Mouse (Mus musculus) heart, embryonic 11.5 days (tissue): ENCODE results near the gene Pdrg1. TPM values are rescaled to one million over a fixed set of nuclear protein-coding genes. Genes with fewer than 3 reads are reported as not detected.

Experiments
- ATAC-seq: fragments of 200-750 bp; cut with Nextera tagmentation; replicated peaks from 2 replicates; pipeline ENCODE4 v1.8.0; 2017; ENCODE audit warnings: moderate library complexity; ENCODE audit not compliant: insufficient number of reproducible peaks, low FRiP score, low TSS enrichment
- H3K27ac ChIP-seq: fragments of 300-500 bp; sonication (generic); 2 replicates; pipeline ENCODE4 v1.5.1; 2014; ENCODE audit warnings: mild to moderate bottlenecking, low read depth, low read length
- H3K27me3 ChIP-seq: fragments of 300-500 bp; sonication (generic); 2 replicates; pipeline ENCODE4 v1.6.1; 2014; ENCODE audit warnings: mild to moderate bottlenecking, low read length, mixed read lengths; ENCODE audit not compliant: control insufficient read depth, insufficient read depth
- H3K36me3 ChIP-seq: fragments of 300-500 bp; sonication (generic); 2 replicates; pipeline ENCODE4 v1.6.1; 2014; ENCODE audit warnings: mild to moderate bottlenecking, low read length, moderate library complexity, mixed read lengths; ENCODE audit not compliant: control insufficient read depth, insufficient read depth
- H3K4me1 ChIP-seq: fragments of 300-500 bp; sonication (generic); 2 replicates; pipeline ENCODE4 v1.6.1; 2014; ENCODE audit warnings: low read length; ENCODE audit not compliant: control insufficient read depth, insufficient read depth
- H3K4me2 ChIP-seq: fragments of 300-500 bp; sonication (generic); 2 replicates; pipeline ENCODE4 v1.6.1; 2014; ENCODE audit warnings: mild to moderate bottlenecking, moderate library complexity
- H3K4me3 ChIP-seq: fragments of 300-500 bp; sonication (generic); 2 replicates; pipeline ENCODE4 v1.5.1; 2014; ENCODE audit warnings: low read depth, low read length
- H3K9ac ChIP-seq: fragments of 300-500 bp; sonication (generic); 2 replicates; pipeline ENCODE4 v1.6.1; 2014; ENCODE audit warnings: mild to moderate bottlenecking, low read depth, low read length, moderate library complexity
- H3K9me3 ChIP-seq: fragments of 300-500 bp; sonication (generic); replicated peaks from 2 replicates; pipeline ENCODE4 v1.6.1; 2016; ENCODE audit warnings: low read length; ENCODE audit not compliant: control insufficient read depth
- WGBS: fragments of 180-500 bp; shearing (Covaris S2); extraction: QIAGEN DNeasy Blood & Tissue Kit; methylation state at CpG from one replicate; pipeline ENCODE4 v1.1.7; 2014; ENCODE audit not compliant: insufficient replicate concordance; 5-methylcytosine and 5-hydroxymethylcytosine counted together
- polyA plus RNA-seq: library from polyadenylated mRNA; unstranded; fragments of >200 nt; fragmentation: Nextera tagmentation; extraction: Ambion mirVana; gene quantifications from 2 replicates; pipeline ENCODE4 v1.2.1, GENCODE M21; 2014

The Pdrg1 gene
- polyA plus RNA-seq, 1 experiment from 2014 or later: 60.8 TPM

- peaks cover 72% of the 10 kb centered on the region for H3K27me3 ChIP-seq
- no peak overlapping the region for H3K27ac ChIP-seq
- no peaks in the 10 kb centered on the region for H3K36me3 ChIP-seq
- no peak overlapping the region for H3K4me2 ChIP-seq
- H3K9me3 ChIP-seq: no peaks in the 10 kb centered on the region
- no peak for ATAC-seq
- no peak overlapping the region for H3K4me3 ChIP-seq
- H3K9ac ChIP-seq: no peak overlapping the region
- peaks cover 8% of the 10 kb centered on the region; the same call in 1 of the 2 replicates for H3K4me1 ChIP-seq
- 62% methylated on average over 5 of the region's 5 CpGs for WGBS
Observed at GRCm38 (mm10) chr2:153033545-153034230, 18.5 kb upstream of the Pdrg1 start.

GRCm38 (mm10) chr2:153032973-153033372, 17.7 kb upstream of the Pdrg1 start:
- 14% methylated on average over 4 of the region's 4 CpGs for WGBS
- Histone ChIP-seq H3K4me1 (peaks cover 8% of the 10 kb centered on the region; the same call in 1 of the 2 replicates), H3K4me3 (no peak overlapping the region), H3K27ac (no peak overlapping the region), H3K4me2 (no peak overlapping the region), H3K9me3 (no peaks in the 10 kb centered on the region), H3K36me3 (no peaks in the 10 kb centered on the region), H3K9ac (no peak overlapping the region), H3K27me3 (peaks cover 73% of the 10 kb centered on the region)
- ATAC-seq: no peak

GRCm38 (mm10) chr2:153032083-153032842, 17.0 kb upstream of the Pdrg1 start:
- no peaks in the 10 kb centered on the region for H3K36me3 ChIP-seq
- ATAC-seq: peak; percentile 59; the same call in 1 of the 2 replicates
- H3K9me3 ChIP-seq: no peaks in the 10 kb centered on the region
- peaks cover 70% of the 10 kb centered on the region for H3K27me3 ChIP-seq
- H3K27ac ChIP-seq: no peak overlapping the region
- 2% methylated on average over 58 of the region's 58 CpGs for WGBS
- H3K9ac ChIP-seq: no peak overlapping the region
- H3K4me1 ChIP-seq: peaks cover 8% of the 10 kb centered on the region; the same call in 1 of the 2 replicates
- peak overlapping the region; percentile 79 for H3K4me2 ChIP-seq
- H3K4me3 ChIP-seq: peak overlapping the region; percentile 50

- Histone ChIP-seq H3K27ac (no peak within 1 kb of the TSS), H3K4me2 (peak within 1 kb of the TSS; percentile 79), H3K4me1 (peaks cover 8% of the 10 kb centered on the region; the same call in 1 of the 2 replicates), H3K36me3 (no peaks in the 10 kb centered on the region), H3K9me3 (no peaks in the 10 kb centered on the region), H3K27me3 (peaks cover 66% of the 10 kb centered on the region), H3K4me3 (peak within 1 kb of the TSS; percentile 50), H3K9ac (no peak within 1 kb of the TSS)
- 3% methylated on average over 50 of the region's 54 CpGs for WGBS
- no peak for ATAC-seq
Observed at GRCm38 (mm10) chr2:153031126-153032082, 16.2 kb upstream of the Pdrg1 start, which contains the start of gene Xkr7. TSS of gene Xkr7 (plus strand) at chr2:153031852.

GRCm38 (mm10) chr2:153030422-153030821, 15.2 kb upstream of the Pdrg1 start:
- no peaks in the 10 kb centered on the region for H3K36me3 ChIP-seq
- no peak overlapping the region for H3K4me3 ChIP-seq
- no peak for ATAC-seq
- H3K4me1 ChIP-seq: peaks cover 8% of the 10 kb centered on the region; the same call in 1 of the 2 replicates
- no peaks in the 10 kb centered on the region for H3K9me3 ChIP-seq
- H3K4me2 ChIP-seq: no peak overlapping the region
- WGBS: 27% methylated on average over 4 of the region's 4 CpGs
- H3K9ac ChIP-seq: no peak overlapping the region
- no peak overlapping the region for H3K27ac ChIP-seq
- H3K27me3 ChIP-seq: peaks cover 67% of the 10 kb centered on the region

GRCm38 (mm10) chr2:153027501-153027900, 12.3 kb upstream of the Pdrg1 start:
- H3K4me3 ChIP-seq: no peak overlapping the region
- peaks cover 44% of the 10 kb centered on the region for H3K27me3 ChIP-seq
- 43% methylated on average over 4 of the region's 4 CpGs for WGBS

GRCm38 (mm10) chr2:153026052-153026451, 10.8 kb upstream of the Pdrg1 start:
- no peaks in the 10 kb centered on the region for H3K4me1 ChIP-seq
- ATAC-seq: no peak
- H3K27me3 ChIP-seq: peaks cover 30% of the 10 kb centered on the region
- no peaks in the 10 kb centered on the region for H3K9me3 ChIP-seq
- no peaks in the 10 kb centered on the region for H3K36me3 ChIP-seq
- H3K9ac ChIP-seq: no peak overlapping the region
- no peak overlapping the region for H3K4me2 ChIP-seq
- no peak overlapping the region for H3K27ac ChIP-seq
- no peak overlapping the region for H3K4me3 ChIP-seq
- WGBS: 65% methylated on average over 7 of the region's 7 CpGs

More at GRCm38 (mm10) chr2:153027501-153027900, 12.3 kb upstream of the Pdrg1 start:
- H3K4me1 ChIP-seq: peaks cover 8% of the 10 kb centered on the region; the same call in 1 of the 2 replicates
- no peak overlapping the region for H3K27ac ChIP-seq
- no peak for ATAC-seq
- H3K9me3 ChIP-seq: no peaks in the 10 kb centered on the region
- H3K9ac ChIP-seq: no peak overlapping the region
- H3K36me3 ChIP-seq: no peaks in the 10 kb centered on the region
- no peak overlapping the region for H3K4me2 ChIP-seq

GRCm38 (mm10) chr2:153022855-153023254, 7.6 kb upstream of the Pdrg1 start:
- Histone ChIP-seq H3K9ac (no peak overlapping the region), H3K4me2 (no peak overlapping the region), H3K27ac (no peak overlapping the region), H3K9me3 (no peaks in the 10 kb centered on the region), H3K27me3 (peaks cover 15% of the 10 kb centered on the region), H3K4me3 (no peak overlapping the region), H3K4me1 (no peaks in the 10 kb centered on the region), H3K36me3 (no peaks in the 10 kb centered on the region)
- ATAC-seq: no peak
- WGBS: 64% methylated on average over 4 of the region's 4 CpGs
